Comparison of ENCODE assay signal across 21 mouse cellular contexts in genomic region chr14:12089954-12090353, GRCm38 (mm10).
DNase-seq lines count a peak whose midpoint lies in the region; ATAC-seq lines count a peak whose summit lies in the region.
"Had no signal": no experiment of that assay in that cellular context is flagged by ENCODE, and none has a peak within 500 bp of the region (broad histone marks: within the 10 kb centered on the region; RNA-seq: fewer than 3 reads in every experiment).

No protein-coding gene starts in this region.

- H3K4me2 ChIP-seq in kidney, embryonic 14.5 days (replicated peaks; ENCODE audit: low read depth, low read length): no peak overlapping the region
- H3K4me2 ChIP-seq in neural tube, embryonic 13.5 days: no peak overlapping the region
- H3K4me2 ChIP-seq: forebrain, embryonic 15.5 days; heart, embryonic 13.5 days; hindbrain, embryonic 12.5 days had no signal

- H3K36me3 ChIP-seq in kidney, embryonic 14.5 days (ENCODE audit: control insufficient read depth, insufficient read depth, low read length): no peaks in the 10 kb centered on the region
- no peaks in the 10 kb centered on the region for H3K36me3 ChIP-seq in neural tube, embryonic 13.5 days
- H3K36me3 ChIP-seq: forebrain, embryonic 15.5 days; G1E; heart, embryonic 13.5 days; hindbrain, embryonic 12.5 days had no signal

- no peak overlapping the region for H3K4me3 ChIP-seq in kidney, embryonic 14.5 days (ENCODE audit: low read length)
- no peak overlapping the region for H3K4me3 ChIP-seq in neural tube, embryonic 13.5 days
- H3K4me3 ChIP-seq: embryonic facial prominence, embryonic 10.5 days; forebrain, embryonic 15.5 days; heart, embryonic 13.5 days; hindbrain, embryonic 12.5 days had no signal

- H3K9ac ChIP-seq in kidney, embryonic 14.5 days (ENCODE audit: low read depth, low read length): no peak overlapping the region
- H3K9ac ChIP-seq in neural tube, embryonic 13.5 days: no peak overlapping the region
- H3K9ac ChIP-seq: forebrain, embryonic 15.5 days; heart, embryonic 13.5 days; hindbrain, embryonic 12.5 days had no signal

- peak; percentile 58; the same call in 1 of the 2 replicates for ATAC-seq in kidney, embryonic 14.5 days (ENCODE audit: low FRiP score, low TSS enrichment)
- 0 out of 2 replicates have a peak, but pooled peaks have one; percentile 9 for ATAC-seq in neural tube, embryonic 13.5 days (ENCODE audit: low read depth)
- ATAC-seq: CD4-positive, CD25-positive, alpha-beta regulatory T cell, adult 4 months; forebrain, embryonic 15.5 days had no signal

- H3K27ac ChIP-seq in kidney, embryonic 14.5 days (ENCODE audit: low read depth, low read length): no peak overlapping the region
- no peak overlapping the region for H3K27ac ChIP-seq in neural tube, embryonic 13.5 days (replicated peaks)
- H3K27ac ChIP-seq: embryonic facial prominence, embryonic 10.5 days; forebrain, embryonic 15.5 days; heart, embryonic 13.5 days; hindbrain, embryonic 12.5 days had no signal

- peak; percentile 43 for DNase-seq in embryo, embryonic 10 days (ENCODE audit: low spot score)
- DNase-seq in embryo, embryonic 9.5 days (ENCODE audit: extremely low spot score): no peak
- no peak for DNase-seq in kidney, adult 9 months
- DNase-seq in embryo, embryonic 10.5 days (ENCODE audit: low spot score): peak; percentile 40
- no peak for DNase-seq in retina, postnatal 1 day
- DNase-seq: adrenal gland, adult 8-10 months; adrenal gland, postnatal 36 days; B cell, adult 2 months; cerebellum, adult 2 months; cerebellum, postnatal 10 days; gastrocnemius, postnatal 36 days; heart, adult 11 months; heart, postnatal 36 days had no signal

- H3K4me1 ChIP-seq in kidney, embryonic 14.5 days (ENCODE audit: control insufficient read depth, insufficient read depth, low read length): 0 out of 2 replicates have a peak, but pooled peaks cover 3% of the 10 kb centered on the region
- peaks cover 21% of the 10 kb centered on the region for H3K4me1 ChIP-seq in neural tube, embryonic 13.5 days (replicated peaks)

- H3K9me3 ChIP-seq in kidney, embryonic 14.5 days (ENCODE audit: control insufficient read depth, low read length): no peaks in the 10 kb centered on the region
- H3K9me3 ChIP-seq in neural tube, embryonic 13.5 days: no peaks in the 10 kb centered on the region
- H3K9me3 ChIP-seq: embryonic facial prominence, embryonic 10.5 days; forebrain, embryonic 15.5 days; heart, embryonic 13.5 days; hindbrain, embryonic 12.5 days had no signal

- H3K27me3 ChIP-seq in kidney, embryonic 14.5 days (ENCODE audit: control insufficient read depth, insufficient read depth, low read length): no peaks in the 10 kb centered on the region
- no peaks in the 10 kb centered on the region for H3K27me3 ChIP-seq in neural tube, embryonic 13.5 days
- H3K27me3 ChIP-seq: forebrain, embryonic 15.5 days; heart, embryonic 13.5 days; hindbrain, embryonic 12.5 days had no signal

Comparison
In these comparisons a context has a peak if more than half of its experiments do, and no peak if none do; other contexts are left out.
1. DNase-seq: peak in embryo, embryonic 10 days (single experiment) and embryo, embryonic 10.5 days (single experiment); none in embryo, embryonic 9.5 days (single experiment), kidney, adult 9 months (single experiment) and retina, postnatal 1 day (single experiment).